Mouse (Mus musculus): ENCODE data around the gene Ulk2.
A peak's percentile ranks its signal among the peaks of the same experiment; 100 is the strongest.
"Not testable (repeated sequence)": the region's sequence is repeated elsewhere in the genome, so short reads cannot be mapped to it uniquely, and the experiment has no call there.

Ulk2 gene

GRCm38 (mm10) chr11:61854988-61855411 is at the start of gene Ulk2:
TSS of gene Ulk2 (minus strand) at chr11:61855073.
- DNase-seq (ENCODE audit: low spot score) = peak; percentile 90

DNA sequence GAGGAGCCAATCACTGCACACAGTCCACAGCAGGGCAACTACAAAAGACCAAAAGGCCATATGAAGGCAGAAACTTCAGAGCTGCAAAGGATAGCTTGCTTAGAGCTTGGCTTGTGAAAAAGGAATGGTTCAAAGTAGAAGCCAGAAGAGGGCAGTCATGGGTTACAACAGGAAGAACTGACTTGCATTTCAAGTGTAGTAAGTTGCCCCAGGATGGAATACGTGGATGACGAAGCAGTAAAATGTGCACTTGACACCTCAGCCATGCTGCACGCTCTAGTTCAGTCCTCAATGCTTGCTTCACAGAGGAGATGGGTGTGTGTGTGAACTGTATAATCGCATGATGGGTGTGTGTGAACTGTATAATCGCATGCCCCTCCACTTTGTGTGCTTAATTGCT is 27.3 kb upstream of the Ulk2 start:
- DNase-seq (ENCODE audit: low spot score) = no peak

GRCm38 (mm10) chr11:61879921-61880320 is 25.0 kb upstream of the Ulk2 start:
- DNase-seq (ENCODE audit: low spot score) = no peak

DNA sequence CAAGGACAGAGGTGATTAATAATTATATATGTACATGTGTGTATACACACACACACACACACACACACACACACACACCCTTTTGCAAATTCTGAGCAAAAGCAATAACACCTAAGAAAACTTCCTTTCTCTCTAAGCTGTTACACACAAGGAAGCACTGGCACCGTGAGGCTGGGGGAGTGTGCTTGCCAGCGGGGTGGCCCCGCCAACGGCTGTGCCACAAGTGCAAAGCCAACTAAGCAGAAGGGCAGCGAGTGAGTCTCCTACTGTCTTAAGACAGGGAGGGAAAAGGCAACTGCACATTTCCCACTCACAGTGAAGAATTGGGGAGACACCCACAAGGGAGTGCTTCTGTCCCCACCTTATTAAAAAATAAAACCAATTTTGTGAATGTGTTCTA is 17.0 kb upstream of the Ulk2 start:
- DNase-seq (ENCODE audit: low spot score) = peak; percentile 18

DNA sequence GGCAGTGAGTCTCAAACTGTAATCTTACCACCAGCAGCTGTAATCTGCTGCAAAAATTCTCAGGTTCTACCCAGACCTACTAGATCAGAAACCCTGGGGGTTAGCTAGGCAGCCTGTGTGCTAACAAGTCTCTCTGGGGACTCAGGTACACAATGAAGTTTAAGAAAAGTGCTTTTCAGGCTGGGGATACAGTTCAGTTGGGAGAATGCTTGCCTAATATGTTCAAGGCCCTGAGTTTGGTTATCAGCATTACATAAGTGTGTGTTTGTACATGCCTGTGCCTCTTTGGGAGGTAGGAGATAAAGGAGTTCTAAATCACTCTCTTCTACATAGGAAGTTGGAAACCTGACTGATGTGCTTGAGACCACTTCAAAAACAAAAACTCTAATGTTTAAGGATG is 12.0 kb upstream of the Ulk2 start:
- DNase-seq (ENCODE audit: low spot score) = no peak

GRCm38 (mm10) chr11:61861781-61862547 is 7.1 kb upstream of the Ulk2 start:
- DNase-seq (ENCODE audit: low spot score) = no peak

DNA sequence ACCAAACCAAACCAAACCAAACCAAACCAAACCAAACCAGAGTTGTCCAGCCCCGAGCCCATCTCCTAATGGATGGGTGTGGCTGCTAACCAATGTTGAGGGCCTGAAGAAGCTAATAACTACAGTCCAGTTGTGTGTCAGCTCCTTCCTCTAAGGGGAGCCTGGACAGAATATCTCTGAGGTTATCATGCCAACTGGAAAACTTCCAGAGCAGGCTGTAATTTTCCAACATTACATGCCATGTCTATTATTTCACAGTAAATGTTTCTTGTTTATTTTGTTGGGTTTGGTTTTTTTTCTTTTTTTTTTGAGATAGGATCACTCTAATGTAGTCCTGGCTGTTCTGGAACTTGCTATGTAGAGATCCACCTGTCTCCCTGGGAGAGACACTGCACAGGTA is 4.4 kb upstream of the Ulk2 start:
- DNase-seq (ENCODE audit: low spot score) = no peak

DNA sequence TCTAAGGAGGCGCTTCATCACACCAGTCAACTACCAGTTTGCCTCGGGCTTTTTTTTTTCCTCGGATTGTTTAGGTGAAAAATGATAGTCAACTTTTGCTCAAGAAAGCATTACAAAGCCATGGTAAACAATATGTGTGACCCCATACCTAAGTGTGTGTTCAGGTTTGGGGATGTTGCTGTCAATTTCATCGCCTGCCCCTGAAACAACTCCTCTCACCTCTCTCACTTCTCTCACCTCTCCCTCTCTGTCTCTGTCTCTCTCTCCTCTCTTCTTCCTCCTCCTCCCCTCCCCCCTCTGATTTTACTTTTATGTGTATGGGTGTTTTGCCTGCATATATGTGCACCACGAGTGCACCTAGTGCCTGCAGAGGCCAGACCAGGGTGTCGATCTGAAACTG is 666 bp upstream of the Ulk2 start:
- DNase-seq (ENCODE audit: low spot score) = no peak

DNA sequence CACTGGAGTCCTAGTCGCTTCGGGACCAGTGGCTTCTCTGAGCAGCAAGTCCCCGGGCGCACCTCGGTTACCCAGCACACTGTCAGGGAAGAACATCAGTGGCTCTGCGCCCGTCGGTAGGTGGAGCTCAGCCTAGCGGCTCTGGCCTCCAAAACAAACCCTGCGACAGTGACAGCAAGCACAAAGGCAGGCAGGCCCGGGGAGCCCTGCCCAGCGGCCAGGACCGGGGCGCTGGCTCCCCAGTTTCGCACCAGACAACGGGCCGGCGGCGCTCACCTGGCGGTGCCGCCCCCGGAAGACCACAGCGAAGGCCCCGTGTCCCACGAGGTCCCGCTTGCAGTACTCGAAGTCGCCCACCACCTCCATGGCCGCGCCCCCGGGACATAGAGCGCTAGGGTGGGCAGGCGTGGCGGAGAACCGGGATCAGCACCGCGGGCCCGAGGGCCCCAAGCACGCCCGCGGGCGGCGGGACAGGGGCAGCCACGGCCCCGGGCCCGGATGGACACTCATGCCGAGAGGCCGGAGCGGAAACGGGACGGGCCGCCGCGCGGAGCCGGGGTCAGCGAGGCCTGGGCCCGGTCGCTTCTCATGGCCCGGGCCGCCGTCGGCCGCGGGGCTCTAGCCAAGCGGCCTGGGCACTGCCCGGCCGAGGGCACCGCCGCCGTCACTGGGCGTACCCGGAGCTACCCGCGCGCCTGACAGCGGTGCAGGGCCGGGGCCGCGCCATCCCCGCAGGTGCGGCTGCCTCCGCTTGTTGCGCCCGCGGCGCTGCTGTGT is 474 bp downstream of the Ulk2 start:
- peak; percentile 80 for DNase-seq (ENCODE audit: low spot score)

- no peak for DNase-seq (ENCODE audit: low spot score)
These were observed 1.2 kb downstream of the Ulk2 start for GRCm38 (mm10) chr11:61853659-61854058.

- no peak for DNase-seq (ENCODE audit: low spot score)
These were observed 2.0 kb downstream of the Ulk2 start for GRCm38 (mm10) chr11:61852916-61853315.

GRCm38 (mm10) chr11:61851195-61851594 is 3.7 kb downstream of the Ulk2 start:
- DNase-seq (ENCODE audit: low spot score) = no peak

- not testable (repeated sequence) for DNase-seq (ENCODE audit: low spot score)
These were observed 14.2 kb downstream of the Ulk2 start for GRCm38 (mm10) chr11:61840663-61841062.

DNA sequence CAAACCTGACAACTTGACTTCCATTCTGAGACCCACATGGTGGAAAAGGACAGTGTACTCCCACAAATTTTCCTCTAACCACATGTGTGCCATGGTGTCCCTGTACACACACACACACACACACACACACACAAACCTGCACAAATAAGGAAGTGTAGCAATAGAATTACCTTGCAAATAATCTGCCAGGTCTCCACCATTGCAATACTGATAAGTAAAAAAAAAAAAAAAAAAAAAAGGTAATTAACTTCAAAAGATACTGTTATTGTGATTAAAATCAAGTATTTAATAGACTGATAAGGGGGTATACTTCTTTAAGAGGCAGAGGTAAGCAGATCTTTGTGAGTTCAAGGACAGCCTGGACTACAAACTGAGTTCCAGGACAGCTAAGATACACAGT is 14.9 kb downstream of the Ulk2 start:
- no peak for DNase-seq (ENCODE audit: low spot score)

GRCm38 (mm10) chr11:61839182-61839581 is 15.7 kb downstream of the Ulk2 start:
- no peak for DNase-seq (ENCODE audit: low spot score)

DNA sequence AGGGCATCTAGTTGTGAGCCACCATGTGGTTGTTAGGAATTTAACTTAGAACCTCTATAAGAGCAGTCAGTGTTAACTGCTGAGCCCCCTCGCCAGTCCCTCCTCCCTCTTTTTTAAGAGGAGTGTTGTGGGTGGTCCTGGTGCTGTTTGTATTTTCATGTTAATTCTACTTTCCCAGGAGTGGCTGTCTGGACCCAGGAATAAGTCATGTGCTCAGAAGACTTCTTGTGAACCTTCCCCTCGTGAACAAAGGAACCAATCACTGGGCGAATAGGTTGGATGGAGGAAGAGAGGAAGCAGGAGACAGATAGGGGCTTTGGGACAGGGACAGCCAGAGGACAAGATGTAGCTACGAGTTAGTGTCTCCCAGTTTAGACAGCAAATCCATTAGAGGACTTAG is 45.1 kb downstream of the Ulk2 start:
- no peak for DNase-seq (ENCODE audit: low spot score)

- no peak for DNase-seq (ENCODE audit: low spot score)
These were observed 46.2 kb downstream of the Ulk2 start for GRCm38 (mm10) chr11:61808551-61809117.

DNA sequence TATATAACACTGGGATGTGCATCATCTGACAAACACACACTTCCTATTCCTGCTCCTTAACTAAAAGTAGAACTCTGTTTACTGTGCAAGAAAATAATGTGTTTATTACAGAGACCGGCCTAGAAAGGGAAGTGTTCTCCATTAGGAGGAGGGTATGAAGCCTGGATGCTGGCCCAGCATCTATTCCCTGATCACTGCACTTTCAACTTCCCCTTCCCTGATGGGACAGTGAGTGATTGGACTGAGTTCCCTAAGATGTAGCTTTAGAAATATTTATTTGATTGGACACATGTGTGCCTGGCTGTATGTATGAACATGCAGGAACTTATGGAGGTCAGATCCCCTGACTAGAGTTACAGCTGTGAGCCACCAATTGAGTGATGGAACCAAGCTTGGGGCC is 61.4 kb downstream of the Ulk2 start:
- DNase-seq (ENCODE audit: low spot score) = no peak

DNA sequence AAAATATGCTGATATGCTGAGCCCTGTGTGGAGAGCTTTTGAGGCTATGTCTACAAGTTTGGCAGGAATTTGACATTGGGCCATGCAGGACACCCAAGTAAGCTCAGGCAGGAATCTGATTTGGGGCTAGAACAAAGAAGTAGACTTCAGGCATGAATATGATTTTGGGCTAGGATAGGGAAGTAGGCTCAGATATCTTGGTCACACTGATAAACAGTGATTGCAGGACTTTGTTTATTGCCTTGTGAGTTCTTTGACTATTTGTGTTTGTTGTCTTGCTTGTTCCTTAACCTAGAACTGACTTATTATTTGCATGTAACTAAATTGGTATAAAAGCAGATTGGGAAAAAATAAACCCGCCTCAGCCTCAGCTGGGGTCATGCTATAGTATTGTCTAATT is 66.3 kb downstream of the Ulk2 start:
- no peak for DNase-seq (ENCODE audit: low spot score)

- DNase-seq (ENCODE audit: low spot score) = not testable (repeated sequence)
These were observed 72.3 kb downstream of the Ulk2 start for GRCm38 (mm10) chr11:61782526-61782925.

DNA sequence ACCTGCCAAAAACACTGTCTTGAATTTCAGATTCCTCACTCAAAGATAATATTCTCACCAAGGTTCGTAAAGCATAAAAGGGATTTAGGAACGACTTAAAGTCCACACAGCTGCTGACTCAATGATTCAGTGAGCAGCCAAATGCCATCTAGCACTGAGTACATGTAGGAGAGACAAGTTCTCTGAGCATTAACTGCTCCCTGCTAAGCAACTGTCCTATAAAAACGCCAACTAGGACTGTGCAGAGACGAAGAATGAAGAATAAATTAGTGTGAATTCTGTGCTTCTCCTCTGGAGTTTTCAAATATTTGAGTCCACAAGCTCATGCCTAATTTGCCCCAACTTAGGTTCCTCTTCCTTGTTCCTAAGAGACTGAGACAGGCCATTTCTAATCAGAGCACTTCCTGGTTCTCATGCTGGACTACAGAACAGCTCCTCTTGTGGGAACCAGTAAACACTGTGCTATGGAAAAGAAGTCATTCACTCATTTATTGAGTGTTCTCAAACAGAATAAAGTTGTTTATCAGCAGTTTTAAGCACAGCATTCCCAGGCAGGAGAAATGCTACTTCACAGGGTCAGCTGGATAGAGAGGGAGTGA is 80.2 kb downstream of the Ulk2 start:
- no peak for DNase-seq (ENCODE audit: low spot score)

GRCm38 (mm10) chr11:61761584-61762407 is 93.1 kb downstream of the Ulk2 start, which contains the start of gene Prpsap2:
TSS of gene Prpsap2 (minus strand) at chr11:61762088.
- peak; percentile 99 for DNase-seq (ENCODE audit: low spot score)

Data from ovary, postnatal 36 days (tissue).